Mouse (Mus musculus): Measurements from ENCODE around the gene Lrrc7.
A peak's percentile ranks its signal among the peaks of the same experiment; 100 is the strongest.

The Lrrc7 gene

GRCm38 (mm10) chr3:158068613-158069263 is 493.3 kb downstream of the Lrrc7 start:
- DNase-seq (ENCODE audit: low spot score in 2 of 2) = no peak

DNA sequence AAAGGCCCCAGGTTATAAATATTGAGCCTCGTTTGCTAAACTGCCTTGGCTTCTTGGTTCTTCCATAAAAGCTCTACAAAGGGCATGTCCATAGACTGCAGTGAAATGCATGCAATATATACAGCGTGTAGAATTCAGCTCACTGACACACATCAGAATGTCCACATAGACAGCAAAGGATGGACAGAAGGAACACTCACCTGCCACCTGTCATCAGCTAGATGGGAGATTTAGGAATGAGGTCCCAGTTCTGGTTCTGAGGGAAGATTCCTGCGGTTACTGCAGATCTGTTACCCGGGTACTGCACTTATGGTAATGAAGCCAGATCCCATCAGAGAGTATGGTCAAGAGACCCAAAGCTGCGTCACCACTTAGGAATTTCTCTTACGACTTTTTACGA is 494.1 kb downstream of the Lrrc7 start:
- no peak for DNase-seq (ENCODE audit: low spot score in 2 of 2)

DNA sequence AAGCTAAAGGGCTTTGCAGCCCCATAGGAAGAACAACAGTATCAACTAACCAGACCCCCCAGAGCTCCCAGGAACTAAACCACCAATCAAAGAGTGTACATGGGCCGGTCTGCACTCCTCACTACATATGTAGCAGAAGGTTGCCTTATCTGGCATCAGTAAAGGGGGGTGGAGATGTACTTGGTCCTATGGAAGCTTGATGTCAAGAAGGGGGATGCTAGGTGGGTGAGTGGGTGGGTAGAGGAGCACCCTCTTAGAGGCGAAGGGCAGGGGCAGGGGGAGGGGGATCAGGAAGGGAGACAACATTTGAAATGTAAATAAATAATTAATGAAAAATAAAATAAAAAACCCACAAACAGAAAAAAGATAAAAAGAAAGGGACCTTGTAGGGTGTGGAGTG is 496.8 kb downstream of the Lrrc7 start:
- no peak for DNase-seq (ENCODE audit: low spot score in 2 of 2)

GRCm38 (mm10) chr3:158061811-158062523 is 500.1 kb downstream of the Lrrc7 start:
- peak in 1 of 2 experiments; percentile 8 for DNase-seq (ENCODE audit: low spot score in 2 of 2)

DNA sequence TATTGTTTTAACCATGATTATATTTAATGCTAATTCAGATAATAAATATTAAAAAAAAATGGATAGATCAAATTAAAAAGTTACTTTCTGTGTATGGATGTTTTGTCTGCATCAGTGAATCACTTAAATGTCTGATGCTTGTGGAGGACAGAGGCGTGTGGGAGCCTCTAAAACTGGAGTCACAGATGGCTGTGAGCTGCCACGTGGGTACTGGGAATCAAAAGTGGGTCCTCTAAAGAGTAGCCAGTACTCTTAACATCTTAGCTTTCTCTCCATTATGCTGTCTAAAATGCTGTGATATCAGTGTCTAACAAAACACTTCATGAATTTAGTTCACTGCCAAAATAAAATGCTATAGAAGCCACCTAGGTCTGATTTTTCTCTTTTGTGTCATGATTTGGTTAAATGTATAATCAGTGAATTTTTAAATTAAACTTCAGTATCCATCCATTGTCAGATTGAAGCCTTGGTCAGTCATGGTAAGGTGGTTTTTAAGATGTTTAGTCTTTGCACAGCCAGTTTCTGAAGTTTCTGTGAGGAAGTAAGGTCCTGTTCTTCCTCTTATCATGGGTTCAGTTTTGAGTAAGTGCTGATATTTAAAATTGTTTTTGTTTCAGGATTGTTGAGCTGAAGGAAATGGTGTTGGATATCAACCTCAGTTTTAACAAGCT is 501.3 kb downstream of the Lrrc7 start:
- no peak for DNase-seq (ENCODE audit: low spot score in 2 of 2)

DNA sequence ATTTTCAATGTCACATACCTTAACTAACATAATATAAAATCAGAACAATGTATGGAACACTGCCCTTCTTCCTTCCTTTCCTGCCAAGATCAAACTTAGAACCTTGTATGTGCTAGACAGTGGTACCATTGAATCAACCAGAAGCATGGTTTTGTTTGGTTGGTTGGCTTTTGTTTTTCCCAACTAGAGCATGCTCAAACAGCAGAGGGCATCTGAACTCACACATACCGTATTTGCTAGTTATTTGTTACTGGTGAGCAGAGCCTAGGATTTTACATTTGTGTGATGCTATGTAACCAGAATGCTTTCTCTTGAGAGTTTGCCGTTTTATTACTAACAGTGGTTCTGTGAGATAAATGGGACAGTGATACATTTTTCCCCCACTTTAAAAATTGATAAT is 512.5 kb downstream of the Lrrc7 start:
- no peak for DNase-seq (ENCODE audit: low spot score in 2 of 2)

DNA sequence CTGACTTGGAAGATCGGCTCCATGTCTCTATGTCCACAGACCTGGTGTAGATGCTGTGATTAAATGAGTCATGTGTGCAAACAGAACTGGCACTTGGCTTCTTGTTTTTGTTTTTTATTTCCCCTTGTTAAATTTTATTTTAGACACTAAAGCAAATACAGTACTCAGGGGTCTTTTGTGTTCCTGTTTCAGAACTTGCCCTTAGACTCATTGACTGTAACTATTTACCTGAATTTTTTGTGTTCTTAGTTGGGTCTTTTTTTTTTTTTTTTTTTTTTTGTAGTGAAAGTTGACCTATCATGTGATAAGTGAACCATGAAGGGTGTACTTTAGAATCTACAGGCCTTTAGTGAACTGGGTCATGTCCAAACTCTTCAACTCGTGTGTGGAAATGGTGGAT is 521.3 kb downstream of the Lrrc7 start:
- no peak for DNase-seq (ENCODE audit: low spot score in 2 of 2)

GRCm38 (mm10) chr3:158038106-158038505 is 523.9 kb downstream of the Lrrc7 start:
- DNase-seq (ENCODE audit: low spot score in 2 of 2) = no peak

- peak; percentile 93 to 94 for DNase-seq (ENCODE audit: low spot score in 2 of 2)
These were observed 525.6 kb downstream of the Lrrc7 start, which contains the start of the genes Srsf11 and Lrrc40 for GRCm38 (mm10) chr3:158036329-158036988. Srsf11 (minus strand) TSS chr3:158036639. Lrrc40 (plus strand) TSS chr3:158036662.

GRCm38 (mm10) chr3:158035866-158036265 is 526.2 kb downstream of the Lrrc7 start:
- peak in 1 of 2 experiments; percentile 1 for DNase-seq (ENCODE audit: low spot score in 2 of 2)

Measured in heart, adult 9 months (tissue).